Mouse (Mus musculus): ENCODE data around the gene Gfy. TPM values are rescaled to one million over a fixed set of nuclear protein-coding genes. Genes with fewer than 3 reads are reported as not detected.

Gfy gene
- total RNA-seq, 2 experiments from 2014 or later: 0.17 to 0.50 TPM

- intact Hi-C loops (cut with DNase I): loop anchor here (2.0 kb wide), 1 partner anchor 33 kb away; the partner anchor contains the start of gene Slc17a7
- no peak for DNase-seq (ENCODE audit: low spot score in 2 of 2)
These were observed 16.2 kb upstream of the Gfy start for GRCm38 (mm10) chr7:45195341-45196175.

- DNase-seq (ENCODE audit: low spot score in 2 of 2): no peak
- intact Hi-C loops (cut with DNase I): no loop called here
These were observed 14.8 kb upstream of the Gfy start for GRCm38 (mm10) chr7:45193871-45194785.

- intact Hi-C loops (cut with DNase I): no loop called here
- DNase-seq (ENCODE audit: low spot score in 2 of 2): no peak
These were observed 14.0 kb upstream of the Gfy start for GRCm38 (mm10) chr7:45193406-45193805.

- no peak for DNase-seq (ENCODE audit: low spot score in 2 of 2)
- intact Hi-C loops (cut with DNase I): no loop called here
These were observed 13.4 kb upstream of the Gfy start for GRCm38 (mm10) chr7:45192585-45193310.

- intact Hi-C loops (cut with DNase I): loop anchor here (2.0 kb wide), 1 partner anchor 41 kb away; no protein-coding TSS in a partner anchor
- no peak for DNase-seq (ENCODE audit: low spot score in 2 of 2)
These were observed 12.5 kb upstream of the Gfy start for GRCm38 (mm10) chr7:45191803-45192363.

- intact Hi-C loops (cut with DNase I): loop anchor here (2.0 kb wide), 1 partner anchor 42 kb away; no protein-coding TSS in a partner anchor
- DNase-seq (ENCODE audit: low spot score in 2 of 2): no peak
These were observed 11.8 kb upstream of the Gfy start for GRCm38 (mm10) chr7:45191161-45191560.

GRCm38 (mm10) chr7:45190186-45190585, 10.8 kb upstream of the Gfy start:
- DNase-seq (ENCODE audit: low spot score in 2 of 2): no peak
- intact Hi-C loops (cut with DNase I): loop anchor here (2.0 kb wide), 1 partner anchor 43 kb away; no protein-coding TSS in a partner anchor

GRCm38 (mm10) chr7:45189600-45189999, 10.2 kb upstream of the Gfy start:
- DNase-seq (ENCODE audit: low spot score in 2 of 2): peak; percentile 73 to 80
- intact Hi-C loops (cut with DNase I): no loop called here

GRCm38 (mm10) chr7:45185921-45186320, 6.6 kb upstream of the Gfy start:
- intact Hi-C loops (cut with DNase I): no loop called here
- DNase-seq (ENCODE audit: low spot score in 2 of 2): no peak

- intact Hi-C loops (cut with DNase I): no loop called here
- no peak for DNase-seq (ENCODE audit: low spot score in 2 of 2)
These were observed 4.3 kb upstream of the Gfy start for GRCm38 (mm10) chr7:45183672-45184071.

GRCm38 (mm10) chr7:45182606-45183005, 3.2 kb upstream of the Gfy start:
- intact Hi-C loops (cut with DNase I): no loop called here
- no peak for DNase-seq (ENCODE audit: low spot score in 2 of 2)

GRCm38 (mm10) chr7:45182199-45182601, 2.8 kb upstream of the Gfy start:
- peak; percentile 84 to 85 for DNase-seq (ENCODE audit: low spot score in 2 of 2)
- intact Hi-C loops (cut with DNase I): no loop called here

- DNase-seq (ENCODE audit: low spot score in 2 of 2): no peak
- intact Hi-C loops (cut with DNase I): no loop called here
These were observed 2.2 kb upstream of the Gfy start for GRCm38 (mm10) chr7:45181540-45181939.

- intact Hi-C loops (cut with DNase I): no loop called here
- DNase-seq (ENCODE audit: low spot score in 2 of 2): no peak
These were observed 1.6 kb upstream of the Gfy start, which contains the start of gene Pth2 for GRCm38 (mm10) chr7:45180896-45181477. Pth2 (plus strand) TSS chr7:45180995.

- no peak for DNase-seq (ENCODE audit: low spot score in 2 of 2)
These were observed 819 bp downstream of the Gfy start for GRCm38 (mm10) chr7:45178550-45178949.

GRCm38 (mm10) chr7:45176356-45176755, 3.0 kb downstream of the Gfy start:
- intact Hi-C loops (cut with DNase I): no loop called here
- peak in 1 of 2 experiments; percentile 43 for DNase-seq (ENCODE audit: low spot score in 2 of 2)

More at GRCm38 (mm10) chr7:45178550-45178949, 819 bp downstream of the Gfy start:
- intact Hi-C loops (cut with DNase I): no loop called here

GRCm38 (mm10) chr7:45175929-45176328, 3.4 kb downstream of the Gfy start:
- intact Hi-C loops (cut with DNase I): no loop called here
- peak in 1 of 2 experiments; percentile 19 for DNase-seq (ENCODE audit: low spot score in 2 of 2)

GRCm38 (mm10) chr7:45175398-45175797, 4.0 kb downstream of the Gfy start:
- intact Hi-C loops (cut with DNase I): no loop called here

More at GRCm38 (mm10) chr7:45175398-45175797, 4.0 kb downstream of the Gfy start:
- DNase-seq (ENCODE audit: low spot score in 2 of 2): no peak
